Mouse (Mus musculus): ENCODE results near the gene Rapgef2.

Rapgef2 gene

GRCm38 (mm10) chr3:79028153-79028878, 258.0 kb downstream of the Rapgef2 start:
- peak; percentile 95 for DNase-seq (ENCODE audit: low read depth)

GRCm38 (mm10) chr3:79025983-79026382, 260.3 kb downstream of the Rapgef2 start:
- DNase-seq (ENCODE audit: low read depth), result no peak

- no peak for DNase-seq (ENCODE audit: low read depth)
Measured at GRCm38 (mm10) chr3:79023735-79024328, 262.5 kb downstream of the Rapgef2 start.

- DNase-seq (ENCODE audit: low read depth), result no peak
Measured at GRCm38 (mm10) chr3:79022690-79023089, 263.6 kb downstream of the Rapgef2 start.

GRCm38 (mm10) chr3:79017440-79017839, 268.9 kb downstream of the Rapgef2 start:
- no peak for DNase-seq (ENCODE audit: low read depth)

- no peak for DNase-seq (ENCODE audit: low read depth)
Measured at GRCm38 (mm10) chr3:79016830-79017229, 269.5 kb downstream of the Rapgef2 start.

GRCm38 (mm10) chr3:79015621-79016474, 270.5 kb downstream of the Rapgef2 start:
- DNase-seq (ENCODE audit: low read depth), result peak; percentile 34
